Mouse (Mus musculus) macrophage (primary cell): Measurements from ENCODE around the gene Tut1. TPM values are rescaled to one million over a fixed set of nuclear protein-coding genes. Genes with fewer than 3 reads are reported as not detected.
"Not testable (repeated sequence)": the region's sequence is repeated elsewhere in the genome, so short reads cannot be mapped to it uniquely, and the experiment has no call there.

Experiments
- H3K27ac ChIP-seq: fragments of 350-480 bp; formaldehyde crosslinking; 2 replicates; pipeline ENCODE4 v1.9.0; 2021
- H3K36me3 ChIP-seq: fragments of 350-480 bp; formaldehyde crosslinking; 2 replicates; pipeline ENCODE4 v1.9.0; 2021; ENCODE audit errors: inconsistent target
- H3K4me3 ChIP-seq: fragments of 350-480 bp; formaldehyde crosslinking; 2 replicates; pipeline ENCODE4 v1.9.0; 2021; ENCODE audit errors: inconsistent target
- H3K79me2 ChIP-seq: fragments of 350-480 bp; formaldehyde crosslinking; 2 replicates; pipeline ENCODE4 v1.9.0; 2021; ENCODE audit errors: inconsistent target
- WGBS: methylation state at CpG from one replicate; pipeline ENCODE4 v1.1.7; 2026; ENCODE audit warnings: inconsistent platforms; ENCODE audit not compliant: missing documents; 5-methylcytosine and 5-hydroxymethylcytosine counted together
- polyA plus RNA-seq: library from polyadenylated mRNA; stranded (reverse); fragments of 250-400 nt; gene quantifications from 3 replicates; pipeline ENCODE4 v1.2.4, GENCODE M21; 2018; ENCODE audit warnings: inconsistent platforms

Gene Tut1
- polyA plus RNA-seq, 1 experiment from 2014 or later, result 13.4 TPM

GRCm38 (mm10) chr19:8992769-8993624 is 39.4 kb downstream of the Tut1 start:
- H3K4me3 ChIP-seq, result peak overlapping the region; percentile 94
- WGBS, result 33% methylated on average over 12 of the region's 12 CpGs
- H3K27ac ChIP-seq, result peak overlapping the region; percentile 95
- H3K79me2 ChIP-seq, result peaks cover 98% of the 10 kb centered on the region
- no peaks in the 10 kb centered on the region for H3K36me3 ChIP-seq

GRCm38 (mm10) chr19:8993625-8993912 is 39.9 kb downstream of the Tut1 start:
- H3K27ac ChIP-seq, result peak overlapping the region; percentile 95
- peaks cover 98% of the 10 kb centered on the region for H3K79me2 ChIP-seq
- H3K36me3 ChIP-seq, result no peaks in the 10 kb centered on the region
- WGBS, result no CpG with 5 or more reads among the region's 2 CpGs
- peak overlapping the region; percentile 94; the same call in 1 of the 2 replicates for H3K4me3 ChIP-seq

GRCm38 (mm10) chr19:8994813-8995607 is 41.4 kb downstream of the Tut1 start:
- peak overlapping the region; percentile 95 for H3K27ac ChIP-seq
- WGBS, result 90% methylated on average over 10 of the region's 10 CpGs
- peaks cover 10% of the 10 kb centered on the region for H3K36me3 ChIP-seq
- H3K4me3 ChIP-seq, result no peak overlapping the region
- peaks cover 100% of the 10 kb centered on the region for H3K79me2 ChIP-seq

DNA sequence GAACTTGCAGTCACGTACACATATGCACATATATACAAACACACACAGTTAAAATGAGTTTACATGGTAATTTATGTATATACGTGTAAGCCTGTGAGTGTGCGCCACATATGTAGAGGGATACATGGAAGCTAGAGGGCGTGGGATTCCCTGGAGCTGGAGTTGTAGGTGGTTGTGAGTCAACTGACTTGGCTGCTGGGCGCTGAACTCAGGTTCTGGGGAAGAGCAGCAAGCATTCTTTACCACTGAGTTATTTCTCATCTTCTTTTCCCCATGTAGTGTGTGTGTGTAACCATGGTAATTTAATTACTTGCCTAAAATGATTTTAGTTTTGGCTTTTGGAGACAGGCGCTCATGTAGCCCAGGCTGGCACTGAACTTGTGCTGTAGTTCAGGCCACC is 43.0 kb downstream of the Tut1 start:
- Histone ChIP-seq H3K79me2 (peaks cover 100% of the 10 kb centered on the region), H3K27ac (peak overlapping the region; percentile 79), H3K4me3 (no peak overlapping the region), H3K36me3 (peaks cover 26% of the 10 kb centered on the region)
- 95% methylated on average over 6 of the region's 6 CpGs for WGBS

DNA sequence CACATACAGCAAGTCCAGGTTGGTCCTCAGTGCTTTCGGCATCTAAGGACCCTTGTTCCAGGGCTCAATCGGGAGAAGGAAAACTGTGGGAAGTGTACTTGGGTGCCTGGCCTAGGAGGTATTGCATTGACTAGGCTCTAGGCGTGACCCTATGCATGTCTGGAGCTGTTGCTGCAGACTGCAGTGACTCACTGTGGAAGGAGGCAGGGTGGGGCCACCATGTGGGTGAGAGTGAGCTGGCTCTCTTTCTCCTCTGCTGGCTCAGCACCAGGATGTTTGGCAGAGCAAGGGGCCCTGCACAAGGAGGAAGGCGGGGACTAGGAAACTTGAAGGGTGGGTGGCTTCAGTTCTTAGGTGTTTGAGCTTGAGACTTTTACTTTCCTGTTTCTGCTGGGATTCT is 43.9 kb downstream of the Tut1 start:
- Histone ChIP-seq H3K79me2 (peaks cover 100% of the 10 kb centered on the region), H3K27ac (peak overlapping the region; percentile 79), H3K36me3 (peaks cover 36% of the 10 kb centered on the region), H3K4me3 (no peak overlapping the region)
- 9% methylated on average over 4 of the region's 4 CpGs for WGBS

GRCm38 (mm10) chr19:8998546-8998945 is 44.9 kb downstream of the Tut1 start:
- no peak overlapping the region for H3K4me3 ChIP-seq
- peaks cover 100% of the 10 kb centered on the region for H3K79me2 ChIP-seq
- peaks cover 46% of the 10 kb centered on the region for H3K36me3 ChIP-seq
- H3K27ac ChIP-seq, result peak overlapping the region; percentile 79; the same call in 1 of the 2 replicates
- 84% methylated on average over 6 of the region's 6 CpGs for WGBS

DNA sequence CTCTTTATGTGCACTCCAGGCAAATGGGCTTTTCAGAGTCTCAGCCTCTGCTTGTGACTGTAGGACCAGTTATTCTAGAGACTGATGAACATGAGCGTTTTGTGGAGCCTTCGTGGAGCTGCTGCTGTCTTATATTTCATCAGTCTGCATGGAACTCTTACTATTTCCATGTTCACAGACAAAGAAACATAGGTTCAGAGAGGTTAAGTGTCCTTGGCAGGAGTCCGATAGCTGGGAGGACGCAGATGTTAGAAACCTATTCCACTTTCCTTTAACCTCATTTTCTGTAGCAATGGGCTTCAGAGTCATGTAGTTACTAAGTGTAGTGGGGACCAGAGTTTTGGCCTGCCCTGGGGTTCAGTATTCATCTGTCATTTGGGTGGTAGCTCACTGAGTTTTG is 45.6 kb downstream of the Tut1 start:
- Histone ChIP-seq H3K27ac (no peak overlapping the region), H3K79me2 (peaks cover 100% of the 10 kb centered on the region), H3K36me3 (peaks cover 53% of the 10 kb centered on the region), H3K4me3 (no peak overlapping the region)
- WGBS, result 100% methylated on average over 4 of the region's 4 CpGs

GRCm38 (mm10) chr19:9006915-9007314 is 53.3 kb downstream of the Tut1 start:
- peaks cover 74% of the 10 kb centered on the region for H3K79me2 ChIP-seq
- 95% methylated on average over 2 of the region's 2 CpGs for WGBS
- H3K27ac ChIP-seq, H3K4me3 ChIP-seq: not testable (repeated sequence)
- peaks cover 68% of the 10 kb centered on the region for H3K36me3 ChIP-seq

Other genes starting within 250 kb of the Tut1 start
- 384 to 539 TPM (median 494 TPM) in 3 replicates for gene Slc3a2, start 230.5 kb upstream of the Tut1 start, polyA plus RNA-seq
- gene Wdr74, start 218.0 kb upstream of the Tut1 start, polyA plus RNA-seq, result 16.3 to 42.4 TPM (median 18.1 TPM) in 3 replicates
- not detected in 3 replicates for gene 1700092M07Rik, start 213.1 kb upstream of the Tut1 start, polyA plus RNA-seq
- 32.3 to 65.9 TPM (median 61.9 TPM) in 3 replicates for gene Stx5a, start 212.4 kb upstream of the Tut1 start, polyA plus RNA-seq
- gene Nxf1, start 196.8 kb upstream of the Tut1 start, polyA plus RNA-seq, result 68.7 to 115 TPM (median 96.9 TPM) in 3 replicates
- 14.9 to 33.7 TPM (median 26.6 TPM) in 3 replicates for gene Tmem223, start 182.9 kb upstream of the Tut1 start, polyA plus RNA-seq
- 70.7 to 93.4 TPM (median 87.5 TPM) in 3 replicates for gene Tmem179b, start 179.4 kb upstream of the Tut1 start, polyA plus RNA-seq
- gene Taf6l, start 167.4 kb upstream of the Tut1 start, polyA plus RNA-seq, result 11.3 to 16.9 TPM (median 15.6 TPM) in 3 replicates
- 87.6 to 127 TPM (median 98.0 TPM) in 3 replicates for gene Polr2g, start 155.3 kb upstream of the Tut1 start, polyA plus RNA-seq
- gene Zbtb3, start 151.3 kb upstream of the Tut1 start, polyA plus RNA-seq, result 1.5 to 2.4 TPM (median 2.0 TPM) in 3 replicates
- 25.0 to 30.5 TPM (median 30.3 TPM) in 3 replicates for gene Ttc9c, start 134.5 kb upstream of the Tut1 start, polyA plus RNA-seq
- 74.0 to 130 TPM (median 81.5 TPM) in 3 replicates for gene Hnrnpul2, start 133.8 kb upstream of the Tut1 start, polyA plus RNA-seq
- 44.3 TPM in 1 of 3 replicates, not detected in the others for gene AC129217.1, start 124.1 kb upstream of the Tut1 start, polyA plus RNA-seq
- gene Bscl2, start 116.4 kb upstream of the Tut1 start, polyA plus RNA-seq, result 72.1 to 121 TPM (median 102 TPM) in 3 replicates
- not detected in 3 replicates for gene Gng3, start 114.7 kb upstream of the Tut1 start, polyA plus RNA-seq
- gene Lrrn4cl, start 103.1 kb upstream of the Tut1 start, polyA plus RNA-seq, result 0.09 to 0.10 TPM in 2 of 3 replicates, not detected in the other
- gene Ubxn1, start 82.4 kb upstream of the Tut1 start, polyA plus RNA-seq, result 160 to 383 TPM (median 167 TPM) in 3 replicates
- 33.7 to 44.5 TPM (median 41.3 TPM) in 3 replicates for gene Uqcc3, start 72.9 kb upstream of the Tut1 start, polyA plus RNA-seq
- gene Lbhd1, start 70.1 kb upstream of the Tut1 start, polyA plus RNA-seq, result 1.5 to 3.7 TPM (median 2.5 TPM) in 3 replicates
- not detected in 3 replicates for gene Gm49403, start 69.9 kb upstream of the Tut1 start, polyA plus RNA-seq
- gene 1810009A15Rik, start 65.0 kb upstream of the Tut1 start, polyA plus RNA-seq, result 48.2 to 79.8 TPM (median 50.8 TPM) in 3 replicates
- gene Gm49416, start 64.9 kb upstream of the Tut1 start, polyA plus RNA-seq, result not detected in 3 replicates
- gene Ints5, start 60.8 kb upstream of the Tut1 start, polyA plus RNA-seq, result 4.4 to 13.0 TPM (median 11.6 TPM) in 3 replicates
- gene Ganab, start 55.8 kb upstream of the Tut1 start, polyA plus RNA-seq, result 70.1 to 93.3 TPM (median 80.1 TPM) in 3 replicates
- gene B3gat3, start 33.5 kb upstream of the Tut1 start, polyA plus RNA-seq, result 38.7 to 45.8 TPM (median 41.0 TPM) in 3 replicates
- 1.3 to 2.3 TPM (median 1.9 TPM) in 3 replicates for gene Rom1, start 24.5 kb upstream of the Tut1 start, polyA plus RNA-seq
- gene Eml3, start 24.3 kb upstream of the Tut1 start, polyA plus RNA-seq, result 17.0 to 32.0 TPM (median 23.3 TPM) in 3 replicates
- 63.1 to 68.2 TPM (median 63.7 TPM) in 3 replicates for gene Mta2, start 12.0 kb upstream of the Tut1 start, polyA plus RNA-seq
- gene Eef1g, start 13.2 kb downstream of the Tut1 start, polyA plus RNA-seq, result 224 to 506 TPM (median 366 TPM) in 3 replicates
- 97.5 to 169 TPM (median 125 TPM) in 3 replicates for gene Ahnak, start 35.4 kb downstream of the Tut1 start, polyA plus RNA-seq
- not detected in 3 replicates for gene Scgb1a1, start 134.1 kb downstream of the Tut1 start, polyA plus RNA-seq
- 1.3 to 2.5 TPM (median 2.1 TPM) in 3 replicates for gene Asrgl1, start 181.8 kb downstream of the Tut1 start, polyA plus RNA-seq